Mouse (Mus musculus) left cerebral cortex, adult 11 months (tissue): ENCODE data around the gene Ubqln4.
A peak's percentile ranks its signal among the peaks of the same experiment; 100 is the strongest.

Experiments
- DNase-seq: peaks from one replicate; pipeline ENCODE4 v3.0.0; 2022; ENCODE audit warnings: low spot score

Gene Ubqln4

GRCm38 (mm10) chr3:88542486-88542885, 11.1 kb upstream of the Ubqln4 start:
- DNase-seq, result no peak

- no peak for DNase-seq
These were observed 10.4 kb upstream of the Ubqln4 start for GRCm38 (mm10) chr3:88543174-88543573.

- no peak for DNase-seq
These were observed 9.7 kb upstream of the Ubqln4 start for GRCm38 (mm10) chr3:88543651-88544410.

GRCm38 (mm10) chr3:88544514-88544913, 9.0 kb upstream of the Ubqln4 start:
- DNase-seq, result no peak

GRCm38 (mm10) chr3:88544955-88545591, 8.5 kb upstream of the Ubqln4 start:
- DNase-seq, result no peak

GRCm38 (mm10) chr3:88546674-88547418, 6.7 kb upstream of the Ubqln4 start:
- DNase-seq, result no peak

- DNase-seq, result no peak
These were observed 5.2 kb upstream of the Ubqln4 start, which contains the start of gene Rab25 for GRCm38 (mm10) chr3:88548180-88548917. TSS of gene Rab25 (minus strand) at chr3:88548300.

- DNase-seq, result no peak
These were observed 2.0 kb upstream of the Ubqln4 start for GRCm38 (mm10) chr3:88551586-88551985.

GRCm38 (mm10) chr3:88552082-88552645, 1.4 kb upstream of the Ubqln4 start:
- no peak for DNase-seq

GRCm38 (mm10) chr3:88552676-88553524, 658 bp upstream of the Ubqln4 start, which contains the start of gene Lamtor2:
TSS of gene Lamtor2 (minus strand) at chr3:88553074.
- peak; percentile 96 for DNase-seq

- no peak for DNase-seq
These were observed 475 bp downstream of the Ubqln4 start for GRCm38 (mm10) chr3:88553880-88554586.

GRCm38 (mm10) chr3:88555069-88555605, 1.6 kb downstream of the Ubqln4 start:
- DNase-seq, result no peak

- DNase-seq, result no peak
These were observed 2.2 kb downstream of the Ubqln4 start for GRCm38 (mm10) chr3:88555731-88556130.

GRCm38 (mm10) chr3:88556616-88557015, 3.1 kb downstream of the Ubqln4 start:
- no peak for DNase-seq

GRCm38 (mm10) chr3:88559596-88559995, 6.0 kb downstream of the Ubqln4 start:
- DNase-seq, result no peak

GRCm38 (mm10) chr3:88561989-88562388, 8.4 kb downstream of the Ubqln4 start:
- no peak for DNase-seq

GRCm38 (mm10) chr3:88563442-88563841, 9.9 kb downstream of the Ubqln4 start:
- no peak for DNase-seq

GRCm38 (mm10) chr3:88563966-88564365, 10.4 kb downstream of the Ubqln4 start:
- no peak for DNase-seq

- DNase-seq, result no peak
These were observed 12.6 kb downstream of the Ubqln4 start for GRCm38 (mm10) chr3:88566116-88566515.

- DNase-seq, result no peak
These were observed 13.0 kb downstream of the Ubqln4 start for GRCm38 (mm10) chr3:88566536-88567061.
